Mouse (Mus musculus) brain, embryonic 14.5 days (tissue): ENCODE results near the gene Hmcn1.

ENCODE experiments used
- CTCF ChIP-seq: fragments of 200-500 bp; IDR thresholded peaks from 2 replicates; pipeline ENCODE4 v1.5.1; 2012; ENCODE audit warnings: inconsistent platforms, mild to moderate bottlenecking, moderate library complexity, borderline replicate concordance; ENCODE audit not compliant: insufficient read depth, insufficient read length; ENCODE audit errors: extremely low read depth
- POLR2A ChIP-seq: fragments of 200-500 bp; IDR thresholded peaks from 2 replicates; pipeline ENCODE4 v1.6.1; 2012; ENCODE audit warnings: mild to moderate bottlenecking, inconsistent platforms, borderline replicate concordance; ENCODE audit not compliant: poor library complexity, insufficient read depth, insufficient read length, severe bottlenecking; ENCODE audit errors: extremely low read depth

DNA sequence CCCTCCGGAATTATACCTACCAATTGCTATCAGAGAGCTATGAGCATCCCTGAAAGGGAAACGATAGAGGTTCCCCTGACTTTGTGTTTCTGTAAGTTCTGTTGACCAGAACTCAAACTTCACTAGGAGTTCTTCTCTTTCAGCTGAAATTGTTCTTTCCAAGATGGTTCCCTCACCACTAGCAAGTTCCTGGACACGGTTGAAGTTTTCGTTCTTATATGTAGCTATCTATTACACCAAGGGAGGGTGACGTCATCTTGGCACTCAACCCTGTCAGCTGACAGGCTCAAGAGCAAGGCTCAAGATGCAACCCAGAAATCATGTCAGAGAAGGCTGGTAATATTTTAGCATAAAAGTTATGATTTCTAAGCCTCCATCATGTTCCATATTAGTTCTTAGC, 239.3 kb downstream of the Hmcn1 start:
- TF ChIP-seq CTCF, result no peak
- no peak for TF ChIP-seq POLR2A
